Mouse (Mus musculus) erythroblast, embryonic 14.5 days (primary cell): ENCODE results near the gene Uckl1.

Experiments used
- GATA1 ChIP-seq: IDR thresholded peaks from 2 replicates; pipeline ENCODE4 v1.6.1; 2012; ENCODE audit warnings: low read length, inconsistent platforms, mixed read lengths
- TAL1 ChIP-seq: IDR thresholded peaks from 3 replicates; pipeline ENCODE4 v1.6.1; 2012; ENCODE audit warnings: low read length, inconsistent platforms, mixed read lengths

DNA sequence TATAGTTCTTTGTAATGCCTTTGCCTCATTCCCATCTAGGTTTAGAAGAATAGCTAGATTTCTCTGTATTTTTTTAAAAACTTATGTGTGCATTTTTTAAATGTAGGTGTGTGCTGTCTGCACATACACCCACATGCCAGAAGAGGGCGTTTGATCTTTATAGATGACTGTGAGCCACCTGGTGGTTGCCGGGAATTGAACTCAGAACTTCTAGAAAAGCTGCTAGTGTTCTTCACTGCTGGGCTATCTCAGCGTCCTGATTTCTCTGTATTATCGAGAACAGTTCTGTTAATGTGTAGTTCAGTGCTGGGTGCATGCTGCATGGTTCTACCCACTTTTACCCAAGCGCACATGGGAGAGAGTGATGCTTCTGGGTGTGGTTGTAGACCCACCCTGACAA, 61.9 kb downstream of the Uckl1 start:
- TF ChIP-seq TAL1 (no peak), GATA1 (no peak)
